Mouse (Mus musculus): ENCODE measurements at regions not wholly inside any gene's neighbourhood (a gene's known extent, or its start where the extent isn't known, plus 50 kb on each side); places are given as distances from the start of the nearest gene placed in this dataset.
A peak's percentile ranks its signal among the peaks of the same experiment; 100 is the strongest.

GRCm38 (mm10) chr4:53246083-53246747 lies 86.5 kb upstream of the Abca1 start (continued):
- TF ChIP-seq POLR2AphosphoS2 (IDR thresholded peaks at IDR 0.05; ENCODE audit: low read length) (peak; percentile 55; the same call in 1 of the 2 replicates), SMC3 (IDR thresholded peaks at IDR 0.05; ENCODE audit: low read depth, low read length) (no peak), TBP (IDR thresholded peaks at IDR 0.05; ENCODE audit: low read depth, low read length) (peak; percentile 68)

GRCm38 (mm10) chr4:53245553-53245952 lies 85.9 kb upstream of the Abca1 start:
- Histone ChIP-seq H3K79me2 (ENCODE audit: control insufficient read depth, insufficient read depth, low read length, poor library complexity) (no peaks in the 10 kb centered on the region; the same call in 1 of the 2 replicates), H3K9ac (ENCODE audit: control insufficient read depth, low read depth, low read length, poor library complexity, severe bottlenecking) (peak overlapping the region; percentile 55), H3K36me3 (ENCODE audit: control insufficient read depth in 1 of 2, insufficient read depth in 2 of 2, low read length in 2 of 2) (peaks cover 0 to 23% of the 10 kb centered on the region in 2 experiments; a peak in 2 of 4 replicates), H3K9me3 (replicated peaks; ENCODE audit: insufficient read depth, low read length) (no peaks in the 10 kb centered on the region), H3K27me3 (ENCODE audit: control insufficient read depth in 1 of 2, insufficient read depth in 2 of 2, low read length in 2 of 2) (no peaks in the 10 kb centered on the region), H3K27ac (ENCODE audit: control insufficient read depth, low read depth, low read length) (peak overlapping the region; percentile 94), H3K4me3 (ENCODE audit: control insufficient read depth in 1 of 2, insufficient read depth in 1 of 2, low read depth in 2 of 2, low read length in 2 of 2) (peak overlapping the region; percentile 33 to 42), H3K4me1 (ENCODE audit: control insufficient read depth in 1 of 2, insufficient read depth in 2 of 2, low read length in 2 of 2) (peaks cover 3 to 20% of the 10 kb centered on the region in 2 experiments; a peak in 2 of 4 replicates)
- DNase-seq (ENCODE audit: low read depth, low spot score) = peak; percentile 82
- peak; percentile 76; the same call in 1 of the 2 replicates for TF ChIP-seq MEF2A (IDR thresholded peaks at IDR 0.05; ENCODE audit: extremely low read depth, insufficient replicate concordance, low read depth, low read length, poor library complexity, severe bottlenecking)
- TF ChIP-seq E2F4 (IDR thresholded peaks at IDR 0.05; ENCODE audit: borderline replicate concordance, low read depth, low read length) = no peak
- TF ChIP-seq ETS1 (IDR thresholded peaks at IDR 0.05; ENCODE audit: low read depth, low read length) = peak; percentile 40; the same call in 1 of the 2 replicates
- TF ChIP-seq NRF1 (IDR thresholded peaks at IDR 0.05; ENCODE audit: insufficient read depth, low read depth, low read length, poor library complexity, severe bottlenecking) = no peak
- no peak for TF ChIP-seq ZMIZ1 (IDR thresholded peaks at IDR 0.05; ENCODE audit: low read depth, low read length)
- TF ChIP-seq RCOR1 (IDR thresholded peaks at IDR 0.05; ENCODE audit: low read depth, low read length) = peak; percentile 58; the same call in 1 of the 2 replicates
- TF ChIP-seq NELFE (IDR thresholded peaks at IDR 0.05; ENCODE audit: low read depth, low read length) = no peak
- TF ChIP-seq HCFC1 (IDR thresholded peaks at IDR 0.05; ENCODE audit: low read depth, low read length) = no peak
- peak; percentile 17; the same call in 1 of the 2 replicates for TF ChIP-seq TBP (IDR thresholded peaks at IDR 0.05; ENCODE audit: low read depth, low read length)
- peak; percentile 72 for TF ChIP-seq ZNF384 (IDR thresholded peaks at IDR 0.05; ENCODE audit: low read depth, low read length)
- peak; percentile 66 for TF ChIP-seq GATA1 (IDR thresholded peaks at IDR 0.05; ENCODE audit: low read depth, low read length)
- TF ChIP-seq MXI1 (IDR thresholded peaks at IDR 0.05; ENCODE audit: low read depth, low read length) = no peak
- no peak for TF ChIP-seq SIN3A (IDR thresholded peaks at IDR 0.05; ENCODE audit: low read length)
- peak; percentile 36 to 40; a peak in 1 of 4 replicates for TF ChIP-seq EP300 (IDR thresholded peaks at IDR 0.05; ENCODE audit: low read depth in 1 of 2, low read length in 2 of 2)
- no peak for TF ChIP-seq CTCF (IDR thresholded peaks at IDR 0.05 in 2 of 3, conservative IDR thresholded peaks at IDR 0.05 in 1 of 3; ENCODE audit: control insufficient read depth in 1 of 3, insufficient read depth in 1 of 3, low read depth in 2 of 3, low read length in 3 of 3, poor library complexity in 1 of 3, severe bottlenecking in 1 of 3)
- TF ChIP-seq BHLHE40 (IDR thresholded peaks at IDR 0.05; ENCODE audit: borderline replicate concordance, low read depth, low read length) = peak; percentile 7; the same call in 1 of the 2 replicates
- TF ChIP-seq POLR2AphosphoS5 (IDR thresholded peaks at IDR 0.05; ENCODE audit: borderline replicate concordance, low read depth, low read length) = no peak
